Mouse (Mus musculus) layer of hippocampus, adult 11-12 months (tissue): ENCODE data around the gene Aff3.
"Not testable (repeated sequence)": the region's sequence is repeated elsewhere in the genome, so short reads cannot be mapped to it uniquely, and the experiment has no call there.

Experiments
- DNase-seq: peaks from one replicate; pipeline ENCODE4 v3.0.0; 2022; ENCODE audit warnings: low spot score

Aff3 gene

GRCm38 (mm10) chr1:38436471-38437340 is 228.0 kb downstream of the Aff3 start:
- DNase-seq, result no peak

- DNase-seq, result not testable (repeated sequence)
These were observed 234.4 kb downstream of the Aff3 start for GRCm38 (mm10) chr1:38430311-38430710.

GRCm38 (mm10) chr1:38428708-38429683 is 235.8 kb downstream of the Aff3 start:
- DNase-seq, result peak; percentile 65

- no peak for DNase-seq
These were observed 241.8 kb downstream of the Aff3 start for GRCm38 (mm10) chr1:38422921-38423320.

GRCm38 (mm10) chr1:38419331-38419730 is 245.4 kb downstream of the Aff3 start:
- no peak for DNase-seq

GRCm38 (mm10) chr1:38418181-38419032 is 246.3 kb downstream of the Aff3 start:
- peak; percentile 38 for DNase-seq

- DNase-seq, result no peak
These were observed 247.6 kb downstream of the Aff3 start for GRCm38 (mm10) chr1:38417196-38417595.

GRCm38 (mm10) chr1:38415511-38415910 is 249.2 kb downstream of the Aff3 start:
- no peak for DNase-seq

GRCm38 (mm10) chr1:38411106-38411505 is 253.6 kb downstream of the Aff3 start:
- no peak for DNase-seq

GRCm38 (mm10) chr1:38410457-38410856 is 254.3 kb downstream of the Aff3 start:
- DNase-seq, result no peak

- DNase-seq, result no peak
These were observed 256.5 kb downstream of the Aff3 start for GRCm38 (mm10) chr1:38408241-38408640.

GRCm38 (mm10) chr1:38403781-38404180 is 261.0 kb downstream of the Aff3 start:
- no peak for DNase-seq

- no peak for DNase-seq
These were observed 262.9 kb downstream of the Aff3 start for GRCm38 (mm10) chr1:38401856-38402255.

GRCm38 (mm10) chr1:38399269-38399668 is 265.5 kb downstream of the Aff3 start:
- DNase-seq, result no peak

- no peak for DNase-seq
These were observed 266.2 kb downstream of the Aff3 start for GRCm38 (mm10) chr1:38398566-38398965.

GRCm38 (mm10) chr1:38395194-38395681 is 269.5 kb downstream of the Aff3 start:
- DNase-seq, result no peak

- DNase-seq, result no peak
These were observed 270.3 kb downstream of the Aff3 start for GRCm38 (mm10) chr1:38394493-38394892.

- DNase-seq, result peak; percentile 37
These were observed 271.2 kb downstream of the Aff3 start for GRCm38 (mm10) chr1:38393516-38393915.

GRCm38 (mm10) chr1:38392928-38393327 is 271.8 kb downstream of the Aff3 start:
- peak; percentile 79 for DNase-seq

- DNase-seq, result no peak
These were observed 273.9 kb downstream of the Aff3 start for GRCm38 (mm10) chr1:38390886-38391249.

- no peak for DNase-seq
These were observed 274.4 kb downstream of the Aff3 start for GRCm38 (mm10) chr1:38390235-38390885.
